Mouse (Mus musculus) Muller cell, postnatal 12 days (primary cell): ENCODE data around the gene Sun1.

Experiments used
- DNase-seq: peaks from one replicate; pipeline ENCODE4 v3.0.0-alpha.2; 2015; ENCODE audit errors: inconsistent ontology term

Sun1 gene

DNA sequence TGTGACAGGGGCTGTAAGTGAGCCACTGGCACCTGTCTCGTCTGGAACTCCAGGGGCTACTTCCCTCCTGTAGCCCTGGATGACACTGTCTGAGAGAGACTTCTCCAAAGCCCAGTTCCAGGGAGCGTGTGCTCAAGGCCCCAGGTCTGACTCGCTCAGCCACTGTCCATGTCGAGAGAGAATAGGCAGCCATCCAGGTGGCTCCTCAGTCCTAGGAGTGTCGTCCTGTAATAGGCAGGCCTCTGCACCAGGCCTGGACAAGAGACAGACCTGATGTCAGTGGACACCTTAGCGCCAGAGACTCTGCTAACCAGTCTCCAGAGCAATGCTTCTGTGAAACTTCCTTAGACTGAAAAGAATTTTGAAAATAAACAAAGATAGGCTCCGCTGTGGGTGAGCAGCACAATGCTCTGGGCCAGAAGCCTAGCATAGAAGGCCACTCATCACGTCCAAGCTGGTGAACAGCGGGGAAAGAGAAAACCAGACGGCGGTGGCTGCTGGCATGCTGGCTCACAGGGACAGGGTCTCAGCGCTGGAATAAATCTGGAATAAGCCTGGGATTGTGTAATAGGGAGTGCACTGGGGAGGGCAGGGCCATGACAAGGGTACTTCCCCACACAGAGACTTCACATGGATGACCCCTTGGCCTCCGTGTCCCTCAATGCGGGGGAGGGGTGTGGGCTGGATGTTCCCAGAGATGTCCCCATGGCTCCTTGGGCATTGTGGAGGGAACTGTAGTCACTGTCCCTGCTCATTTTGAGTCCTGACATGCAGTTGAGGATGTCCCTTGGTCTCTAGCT, 85.9 kb downstream of the Sun1 start:
- peak; percentile 29 for DNase-seq

- DNase-seq = no peak
These were observed 86.7 kb downstream of the Sun1 start for GRCm38 (mm10) chr5:139287099-139287498.

GRCm38 (mm10) chr5:139287787-139288186, 87.3 kb downstream of the Sun1 start:
- DNase-seq = no peak

DNA sequence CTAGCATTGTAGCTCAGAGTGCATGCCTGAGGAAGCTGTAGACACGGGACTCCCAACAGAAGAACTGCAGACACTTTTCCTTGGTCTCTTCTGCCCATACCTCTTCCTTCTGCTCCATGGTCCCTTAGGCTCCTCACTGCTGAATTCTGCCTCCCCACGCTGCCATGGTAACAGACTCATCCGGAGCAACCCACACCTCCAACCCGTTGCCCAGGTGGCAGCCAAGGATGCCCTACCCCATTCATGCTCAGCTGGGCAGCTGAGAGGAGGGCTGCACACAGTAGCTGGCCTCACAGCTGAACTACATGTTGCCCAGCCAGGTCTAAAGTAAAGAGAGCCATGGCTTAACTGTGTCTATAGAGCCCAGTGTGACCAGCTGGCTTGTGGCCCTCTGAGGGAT, 88.2 kb downstream of the Sun1 start:
- no peak for DNase-seq

- no peak for DNase-seq
These were observed 90.2 kb downstream of the Sun1 start for GRCm38 (mm10) chr5:139290467-139291259.

GRCm38 (mm10) chr5:139291811-139292560, 91.5 kb downstream of the Sun1 start:
- peak; percentile 56 for DNase-seq

- no peak for DNase-seq
These were observed 93.7 kb downstream of the Sun1 start for GRCm38 (mm10) chr5:139294089-139294488.

GRCm38 (mm10) chr5:139297092-139297491, 96.7 kb downstream of the Sun1 start:
- no peak for DNase-seq

DNA sequence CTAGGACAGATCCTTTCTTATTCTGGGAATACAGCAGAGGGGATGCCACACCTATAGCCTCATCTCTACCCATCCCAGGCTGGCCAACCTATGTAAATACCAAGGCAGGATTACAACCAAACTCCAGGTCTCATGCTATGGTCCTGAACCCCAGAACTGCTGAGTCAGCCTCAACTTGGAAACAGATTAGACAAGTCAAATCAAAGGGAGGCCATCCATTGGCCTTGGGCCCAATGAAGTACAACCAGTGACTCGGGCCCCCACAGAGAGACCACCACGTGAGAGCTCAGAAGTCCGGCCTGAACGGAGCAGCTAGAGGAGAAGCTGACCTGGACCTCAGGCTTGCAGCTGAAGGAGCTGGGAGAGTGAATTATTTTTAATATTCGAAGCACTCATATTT, 97.3 kb downstream of the Sun1 start:
- no peak for DNase-seq
